ENCODE assay signal across 8 mouse cellular contexts in the genomic region with DNA sequence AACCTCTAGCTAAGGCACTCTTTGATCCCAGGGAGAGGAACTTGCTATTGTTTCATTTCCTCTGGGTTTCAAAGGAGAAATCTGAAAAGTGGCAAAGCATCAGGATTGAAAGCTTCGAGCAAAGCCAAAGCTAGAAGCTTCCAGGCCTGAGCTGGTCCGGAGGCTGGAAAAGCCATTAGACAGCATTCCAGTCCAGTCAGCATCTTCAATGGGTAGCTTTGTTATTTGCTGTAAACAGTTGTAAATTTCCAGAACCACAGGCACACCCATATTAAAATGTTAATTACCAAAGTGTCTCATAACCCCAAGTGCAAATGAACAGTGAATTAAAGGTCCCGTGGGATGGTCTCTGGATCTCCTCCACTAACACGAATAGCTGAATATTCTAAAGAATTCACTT. TPM values are rescaled to one million over a fixed set of nuclear protein-coding genes. Genes with fewer than 3 reads are reported as not detected.
DNase-seq lines count a peak whose midpoint lies in the region; ATAC-seq lines count a peak whose summit lies in the region.

No protein-coding gene starts in this region.

- ATAC-seq in heart, embryonic 16.5 days (replicated peaks; ENCODE audit: extremely low read depth, insufficient read depth, low FRiP score), result no peak
- ATAC-seq in midbrain, embryonic 13.5 days, result no peak

- no peak overlapping the region for H3K9ac ChIP-seq in heart, embryonic 16.5 days (ENCODE audit: low read length)
- no peak overlapping the region for H3K9ac ChIP-seq in midbrain, embryonic 13.5 days (replicated peaks)

- no peak overlapping the region for H3K4me3 ChIP-seq in heart, embryonic 16.5 days (ENCODE audit: low read length)
- no peak overlapping the region for H3K4me3 ChIP-seq in midbrain, embryonic 13.5 days (replicated peaks)

- intact Hi-C loops in left cerebral cortex, postnatal 10 days (cut with DNase I), result no loop called here

- peak overlapping the region; percentile 37 for H3K27ac ChIP-seq in heart, embryonic 16.5 days (ENCODE audit: low read length)
- peak overlapping the region; percentile 81 for H3K27ac ChIP-seq in midbrain, embryonic 13.5 days

- no peak overlapping the region for H3K4me2 ChIP-seq in heart, embryonic 16.5 days (ENCODE audit: low read depth, low read length)
- H3K4me2 ChIP-seq in midbrain, embryonic 13.5 days (replicated peaks), result no peak overlapping the region

- peak; percentile 55 for DNase-seq in kidney, adult 9 months
- DNase-seq in kidney, adult 8-10 months, result no peak
- peak; percentile 52 for DNase-seq in R1 (ENCODE audit: low read depth, low spot score)
- DNase-seq in right cerebral cortex, adult 2 months (ENCODE audit: low spot score in 2 of 2), result no peak
- no peak for DNase-seq in left cerebral cortex, postnatal 10 days (ENCODE audit: extremely low spot score in 1 of 2, low spot score in 2 of 2)
- DNase-seq in retina, embryonic 14.5 days (ENCODE audit: low spot score), result no peak

- no peaks in the 10 kb centered on the region for H3K27me3 ChIP-seq in heart, embryonic 16.5 days (ENCODE audit: control insufficient read depth, insufficient read depth, low read length)
- no peaks in the 10 kb centered on the region for H3K27me3 ChIP-seq in midbrain, embryonic 13.5 days

- 73% methylated on average over 4 of the region's 4 CpGs for WGBS in heart, embryonic 16.5 days
- 48% methylated on average over 4 of the region's 4 CpGs for WGBS in midbrain, embryonic 13.5 days

- peaks cover 3% of the 10 kb centered on the region for H3K36me3 ChIP-seq in heart, embryonic 16.5 days (ENCODE audit: control insufficient read depth, insufficient read depth)
- H3K36me3 ChIP-seq in midbrain, embryonic 13.5 days, result peaks cover 13% of the 10 kb centered on the region

- peaks cover 68% of the 10 kb centered on the region for H3K4me1 ChIP-seq in heart, embryonic 16.5 days (ENCODE audit: control insufficient read depth, insufficient read depth, low read length)
- peaks cover 70% of the 10 kb centered on the region for H3K4me1 ChIP-seq in midbrain, embryonic 13.5 days (replicated peaks)

- H3K9me3 ChIP-seq in heart, embryonic 16.5 days (replicated peaks; ENCODE audit: control insufficient read depth, low read length), result no peaks in the 10 kb centered on the region
- no peaks in the 10 kb centered on the region for H3K9me3 ChIP-seq in midbrain, embryonic 13.5 days

RNA-seq across cellular contexts. Expression of gene Kmt2e, which starts 21.2 kb away (rescaled TPM):
- polyA plus RNA-seq in heart, embryonic 16.5 days (2015; fragmentation: Nextera tagmentation; extraction: Ambion mirVana), result 67.9 and 76.9 TPM in 2 replicates
- 178 and 181 TPM in 2 replicates for polyA plus RNA-seq in midbrain, embryonic 13.5 days (2015; fragmentation: Nextera tagmentation; extraction: Ambion mirVana)
- total RNA-seq in left cerebral cortex, postnatal 10 days (2021), result 100 to 1,000 TPM; 126 TPM

Comparison
In these comparisons a context has a peak if more than half of its experiments do, and no peak if none do; other contexts are left out.
1. DNase-seq: peak in kidney, adult 9 months (single experiment) and R1 (single experiment); none in kidney, adult 8-10 months (0 of 2), right cerebral cortex, adult 2 months (0 of 2), left cerebral cortex, postnatal 10 days (0 of 2) and retina, embryonic 14.5 days (single experiment).